Mouse (Mus musculus) kidney, adult 18-20 months (tissue): Measurements from ENCODE around the gene Prdm11.

Experiments used
- DNase-seq: peaks from one replicate; pipeline ENCODE4 v3.0.0; 2021

Prdm11 gene

DNA sequence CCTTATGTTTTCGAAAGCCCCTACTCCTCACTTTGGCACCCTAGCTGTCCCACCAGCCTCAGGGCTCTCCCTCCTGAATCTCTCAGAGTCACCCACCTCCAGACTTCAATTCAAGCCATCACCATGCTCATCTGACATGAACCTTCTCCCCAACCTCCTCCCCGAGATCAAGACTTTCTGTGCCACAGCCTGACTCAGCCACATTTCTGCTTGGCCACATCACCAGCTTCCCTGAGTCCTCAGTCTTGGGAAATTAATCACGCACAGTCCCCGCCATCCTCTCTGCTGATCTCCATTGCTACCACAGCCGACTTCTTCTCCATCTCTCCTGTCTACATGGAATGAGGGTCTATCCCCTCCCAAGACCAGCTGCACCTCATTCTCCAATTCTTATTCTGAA is 34.5 kb downstream of the Prdm11 start:
- no peak for DNase-seq

DNA sequence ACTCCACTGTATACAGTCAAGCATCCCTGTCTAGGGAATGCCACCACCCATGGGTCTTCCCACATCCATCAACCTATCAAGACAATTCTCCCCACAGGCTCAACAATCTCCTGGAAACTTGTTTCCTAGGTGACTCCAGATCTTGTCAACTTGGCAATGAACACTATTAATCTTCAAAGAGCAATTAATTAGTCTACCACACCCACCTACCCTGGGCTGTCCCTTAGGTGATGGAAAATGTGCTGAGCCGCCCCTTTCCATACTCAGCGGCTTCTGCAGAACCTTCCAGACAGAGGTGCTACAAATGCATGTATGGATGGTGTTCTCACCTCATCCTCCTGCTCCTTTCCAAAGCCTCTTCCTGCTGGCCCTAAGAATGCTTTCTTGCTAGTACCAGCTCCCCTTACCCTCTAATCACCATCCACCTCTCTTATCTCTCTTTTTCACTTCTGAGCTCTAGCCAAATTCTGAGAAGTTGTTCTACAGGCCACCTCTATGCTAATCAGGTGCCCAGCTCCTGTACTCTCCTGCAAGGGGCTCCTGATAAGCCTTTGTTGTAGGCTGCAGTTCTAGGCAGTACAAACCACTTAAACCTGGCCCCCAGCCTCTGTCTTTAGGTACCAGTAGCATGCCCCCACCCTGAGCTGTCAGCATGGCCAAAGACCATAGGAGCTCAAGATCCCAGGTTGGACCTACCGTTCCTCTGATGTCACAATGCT is 37.8 kb downstream of the Prdm11 start:
- DNase-seq = no peak

DNA sequence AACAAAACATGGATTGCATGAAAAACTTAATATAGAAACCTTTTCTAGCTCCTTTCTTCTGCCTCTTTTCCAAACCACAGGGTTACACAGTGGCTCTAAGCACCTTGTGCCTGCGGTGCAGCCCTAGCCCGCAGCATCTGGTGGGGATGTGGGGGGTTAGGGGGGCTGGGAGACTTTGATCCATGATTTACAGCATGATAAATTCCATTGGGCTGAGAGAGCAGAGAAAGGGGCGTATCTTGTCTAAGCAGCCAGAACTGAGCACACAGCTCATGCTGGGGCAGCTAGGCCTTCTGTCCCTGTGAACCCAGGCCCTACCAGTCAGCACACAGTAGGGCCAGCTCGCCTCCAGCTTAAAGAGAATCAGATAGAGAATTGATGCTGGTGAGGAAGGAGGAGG is 40.9 kb downstream of the Prdm11 start:
- DNase-seq = no peak

DNA sequence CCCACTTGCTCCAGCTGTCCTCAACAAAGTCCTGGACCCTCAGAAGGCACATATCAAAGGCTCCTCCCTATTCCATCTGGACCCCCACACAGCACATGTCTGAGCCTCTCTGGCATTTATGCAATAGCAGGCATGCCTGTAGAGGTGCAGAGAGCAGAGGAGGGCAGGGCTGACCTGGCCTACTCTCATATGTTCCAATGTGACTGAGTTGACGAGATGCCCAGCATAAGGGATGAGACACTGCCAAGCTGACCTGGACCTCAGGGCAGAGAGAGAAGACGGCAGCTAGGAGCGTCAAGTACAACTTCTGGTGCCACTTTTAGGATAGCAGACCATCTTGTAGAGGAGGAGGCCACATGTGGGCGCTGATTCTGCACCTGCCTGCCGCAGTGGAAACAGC is 54.0 kb downstream of the Prdm11 start:
- no peak for DNase-seq

DNA sequence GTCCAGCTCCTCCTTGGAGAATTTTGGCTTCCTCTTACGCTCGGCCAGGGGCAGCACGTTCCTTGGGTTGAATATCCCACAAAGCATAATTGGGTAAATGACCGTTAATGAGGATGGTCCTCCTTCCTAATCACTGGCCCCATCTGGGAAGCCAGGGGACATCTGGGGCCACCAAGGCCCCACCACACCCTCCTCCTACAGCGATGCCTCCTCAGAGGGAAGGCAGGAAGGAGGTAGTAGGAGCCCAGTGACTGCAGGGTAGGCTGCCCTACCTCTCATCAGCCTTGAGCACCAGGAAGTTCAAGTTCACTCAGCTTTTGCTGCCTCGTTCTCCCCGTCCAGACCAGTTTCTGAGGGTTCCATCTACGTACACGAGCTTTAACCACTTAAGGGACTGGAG is 56.4 kb downstream of the Prdm11 start:
- no peak for DNase-seq

DNA sequence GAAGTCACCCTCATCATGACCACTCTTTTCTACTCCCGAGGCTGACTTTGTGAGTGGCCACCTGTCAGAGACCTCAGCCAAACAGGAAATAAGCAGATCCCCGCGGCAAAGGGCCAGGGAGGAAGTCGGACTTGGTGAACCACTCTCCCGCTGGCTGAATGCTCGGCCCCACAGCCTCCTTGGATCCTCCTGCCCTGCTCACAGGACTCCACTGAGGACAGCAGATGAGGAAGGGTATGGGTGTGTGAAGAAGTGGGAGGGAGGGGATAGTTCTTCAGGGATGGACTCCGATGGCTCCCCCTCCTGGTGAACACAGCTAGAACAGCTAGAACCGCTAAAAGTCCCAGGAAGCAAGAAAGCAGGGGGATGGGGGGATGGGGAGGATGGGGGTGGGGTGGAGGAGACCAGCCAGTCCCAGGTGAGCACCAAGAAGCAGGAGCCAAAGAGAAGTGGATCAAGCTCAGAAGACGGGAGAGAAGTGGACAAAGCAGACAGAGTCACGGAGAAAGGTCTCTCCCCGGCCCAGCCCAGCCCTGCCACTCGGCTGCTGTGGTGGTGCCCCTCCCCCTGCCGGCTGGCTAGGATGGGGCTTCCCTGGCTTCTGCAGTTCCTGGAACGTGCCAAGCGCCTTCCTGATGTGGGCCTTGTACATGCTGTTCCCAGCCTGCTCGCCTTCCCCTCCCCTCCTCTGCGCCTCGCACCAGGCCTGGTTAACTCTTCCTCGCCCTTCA is 57.9 kb downstream of the Prdm11 start:
- peak; percentile 71 for DNase-seq

DNA sequence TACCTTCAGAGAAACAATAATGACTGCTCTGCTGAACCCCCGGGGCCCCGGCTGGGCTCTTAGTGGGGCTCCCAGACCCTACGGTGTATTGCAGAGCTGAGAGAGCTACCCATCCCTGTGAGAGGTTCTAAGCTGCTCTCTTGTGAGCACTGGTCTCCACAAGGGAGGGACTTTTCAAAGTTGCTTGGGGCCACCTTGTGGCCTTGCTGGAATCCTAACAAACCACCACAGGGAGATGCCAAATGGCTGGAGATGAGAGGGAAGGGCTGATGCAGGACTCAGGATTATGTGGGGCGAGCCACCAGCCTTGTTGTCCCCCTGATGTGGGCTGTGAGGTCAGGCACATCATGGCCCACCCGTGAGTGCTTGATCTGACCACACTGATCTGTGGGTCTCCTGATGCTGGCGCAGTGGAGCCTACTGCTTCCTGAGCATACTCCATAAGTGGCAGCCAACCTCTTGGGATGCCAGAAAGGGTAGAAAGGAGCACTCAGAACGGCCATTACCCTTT is 58.8 kb downstream of the Prdm11 start:
- DNase-seq = no peak

DNA sequence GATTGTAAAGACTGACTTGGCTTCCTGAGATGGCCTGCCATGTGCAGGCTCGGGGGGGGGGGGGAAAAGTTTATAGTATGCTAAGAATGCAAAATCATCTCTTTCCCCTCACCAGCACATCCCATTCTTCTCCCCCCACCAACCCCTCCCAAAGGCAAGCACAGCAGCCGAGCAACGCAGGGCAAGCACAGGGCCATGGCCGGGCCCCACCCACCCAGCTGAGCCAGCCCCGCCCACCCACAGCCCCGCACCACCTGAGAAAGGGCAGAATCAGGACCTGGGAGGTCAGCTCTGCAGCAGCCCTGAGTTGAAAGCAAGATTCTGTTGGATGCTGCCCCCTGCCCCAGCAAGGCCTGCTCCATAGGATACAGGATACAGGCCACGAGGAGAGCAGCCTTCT is 60.4 kb downstream of the Prdm11 start:
- DNase-seq = no peak

DNA sequence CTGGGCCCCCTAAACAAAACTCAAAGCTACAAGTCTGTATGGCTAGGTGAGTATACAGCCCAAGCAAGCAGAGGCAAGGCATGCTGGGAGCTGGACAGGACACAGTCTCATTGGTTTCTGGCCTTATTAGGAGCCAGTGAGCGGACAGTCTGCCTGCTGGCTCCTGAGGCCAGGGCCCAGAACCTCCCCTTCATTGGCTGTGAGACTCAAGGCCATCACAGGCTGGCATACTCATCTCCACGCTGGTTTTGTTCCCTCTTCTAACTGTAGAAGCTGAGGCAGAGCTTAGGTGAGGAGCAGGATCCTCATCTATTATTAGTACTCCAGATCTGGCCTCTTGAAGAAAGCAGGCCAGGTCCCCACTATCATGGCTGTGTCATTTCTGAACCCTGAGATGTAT is 60.8 kb downstream of the Prdm11 start:
- no peak for DNase-seq

DNA sequence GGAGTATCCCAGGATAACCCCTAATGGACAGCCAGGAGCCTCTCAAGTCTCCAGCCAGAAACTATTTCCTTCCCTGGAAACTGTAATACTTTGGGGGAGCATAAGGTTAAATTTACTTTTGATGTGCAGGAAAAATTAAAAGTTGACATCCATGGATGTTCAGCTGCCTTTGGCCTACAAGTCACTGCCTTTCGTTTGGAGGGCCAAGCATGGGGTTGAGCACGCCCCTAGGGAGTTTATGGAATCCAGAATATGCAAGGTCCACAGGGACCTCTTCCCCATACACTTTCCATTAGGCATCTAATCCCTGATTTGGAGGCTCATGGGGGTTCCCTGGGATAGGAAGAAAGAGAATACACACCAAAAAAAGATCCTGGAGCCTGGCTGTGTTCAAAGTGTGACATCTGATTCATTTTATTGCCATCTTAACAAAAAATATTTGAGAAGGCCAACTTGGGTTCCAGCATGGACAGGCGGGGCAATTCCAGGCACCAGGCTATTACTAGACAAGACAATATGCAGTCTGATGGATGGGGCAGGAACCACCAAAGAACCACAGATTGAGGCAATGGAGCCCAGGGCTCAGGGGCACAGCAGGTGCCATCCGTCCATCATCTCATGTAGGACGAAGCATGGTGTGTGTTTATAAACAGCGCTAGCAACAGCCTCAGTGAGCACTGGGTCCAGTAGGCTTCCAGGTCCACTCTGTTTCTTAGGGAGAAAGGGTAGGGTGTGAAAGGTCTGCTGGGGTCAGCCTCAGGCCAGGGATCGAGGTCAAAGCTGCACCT is 61.5 kb downstream of the Prdm11 start:
- no peak for DNase-seq

DNA sequence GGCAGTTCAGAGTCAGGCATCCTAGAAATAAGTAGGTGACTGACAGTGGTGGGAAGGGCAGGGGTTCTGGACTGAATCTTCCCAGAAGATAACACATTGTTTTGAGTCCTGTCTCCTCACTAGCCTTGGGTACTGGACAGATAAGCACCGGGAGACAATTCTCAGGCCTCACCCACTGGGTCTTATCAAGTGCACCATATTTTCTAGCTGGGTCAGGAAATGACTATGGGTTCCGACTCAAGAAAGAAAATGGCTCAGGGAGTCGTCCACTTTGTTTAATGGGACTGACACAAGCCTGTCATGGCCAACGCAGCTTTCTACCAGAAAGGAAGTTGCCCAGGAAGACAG is 62.7 kb downstream of the Prdm11 start:
- no peak for DNase-seq

DNA sequence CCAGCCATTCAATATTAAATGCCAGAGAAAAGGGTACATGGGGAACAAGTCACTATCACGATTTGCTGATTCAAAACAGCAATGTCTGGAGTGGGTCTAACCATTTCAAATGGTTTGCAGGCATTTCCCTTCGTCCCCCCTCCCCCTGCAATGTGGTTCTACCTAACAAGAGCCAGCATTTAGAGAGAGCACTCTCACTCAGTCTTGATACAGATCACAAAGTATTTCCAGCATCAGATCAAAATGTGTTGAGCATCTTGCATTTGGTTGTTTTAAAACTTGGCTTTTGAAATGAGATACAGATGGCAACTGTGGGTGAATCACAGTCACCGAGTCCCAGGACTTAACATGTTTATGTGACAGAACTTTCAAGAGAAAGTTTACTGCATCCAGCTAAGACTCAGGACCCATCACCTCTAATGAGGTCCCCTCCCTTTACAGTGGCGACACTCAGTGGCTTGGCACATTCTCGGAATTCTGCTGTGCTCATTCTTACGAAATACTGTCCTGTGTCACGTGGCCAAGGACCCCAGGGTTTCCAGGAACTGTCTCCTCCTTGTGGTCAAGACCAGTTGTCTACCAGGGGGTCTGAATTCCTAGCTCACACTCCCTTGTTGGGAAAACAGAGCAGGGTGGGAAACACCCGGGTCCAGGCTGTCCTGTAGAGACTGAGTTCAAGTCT is 63.2 kb downstream of the Prdm11 start:
- DNase-seq = no peak

DNA sequence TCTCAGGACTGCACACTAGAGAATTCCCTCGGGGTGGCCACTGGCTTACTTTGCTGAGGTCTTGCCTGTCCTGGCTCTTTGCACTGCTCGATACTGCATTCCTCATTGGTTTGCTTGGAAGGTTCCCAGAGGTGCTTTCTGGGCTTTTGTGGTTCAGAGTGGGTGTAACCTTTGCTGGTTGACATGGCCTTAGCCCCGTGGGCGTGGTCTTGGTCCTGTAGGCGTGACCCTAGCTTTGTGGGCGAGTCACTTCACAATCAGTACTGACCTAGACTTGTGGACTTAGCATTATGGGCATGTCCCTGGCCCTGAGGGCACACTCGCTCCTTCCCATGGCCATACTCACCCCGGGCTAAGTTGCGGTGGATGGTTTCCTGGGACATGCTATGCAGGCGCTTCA is 65.8 kb downstream of the Prdm11 start:
- no peak for DNase-seq

DNA sequence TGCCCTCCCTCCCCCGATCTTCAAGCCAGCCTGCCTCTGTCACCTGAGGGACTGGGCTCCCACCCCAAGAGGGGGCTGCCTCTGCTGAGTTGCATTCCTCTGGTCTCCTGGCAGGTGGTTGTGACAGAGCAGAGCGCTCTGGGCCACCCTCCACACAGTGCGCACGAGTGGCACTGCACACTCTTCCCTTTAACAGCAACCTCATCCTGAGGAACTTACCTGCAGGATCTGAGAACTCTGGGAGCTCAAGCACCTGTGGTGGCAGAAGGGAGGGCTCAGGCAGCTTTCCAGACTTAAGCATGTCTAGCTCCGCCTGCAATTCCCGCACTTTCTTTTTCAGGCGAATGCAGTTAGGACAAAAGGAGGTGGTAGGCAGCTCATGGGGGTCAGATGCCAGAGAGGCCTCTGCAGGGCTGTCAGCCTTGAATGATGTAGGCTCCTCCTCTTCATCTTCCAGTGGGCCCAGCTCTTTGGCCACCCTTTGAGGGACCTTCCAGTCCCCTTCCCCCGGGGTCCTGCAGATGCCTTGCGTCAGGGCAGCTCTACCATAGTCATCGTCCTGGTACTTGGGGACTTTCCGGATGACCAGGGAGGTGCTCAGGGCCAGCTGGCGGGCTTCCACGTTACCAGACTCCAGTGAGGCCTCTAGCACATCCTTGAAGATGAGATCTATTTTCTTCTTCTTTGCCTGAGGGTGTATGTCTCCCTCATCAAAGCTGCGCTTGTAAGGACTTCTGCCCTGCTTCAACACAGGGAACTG is 70.8 kb downstream of the Prdm11 start:
- no peak for DNase-seq

DNA sequence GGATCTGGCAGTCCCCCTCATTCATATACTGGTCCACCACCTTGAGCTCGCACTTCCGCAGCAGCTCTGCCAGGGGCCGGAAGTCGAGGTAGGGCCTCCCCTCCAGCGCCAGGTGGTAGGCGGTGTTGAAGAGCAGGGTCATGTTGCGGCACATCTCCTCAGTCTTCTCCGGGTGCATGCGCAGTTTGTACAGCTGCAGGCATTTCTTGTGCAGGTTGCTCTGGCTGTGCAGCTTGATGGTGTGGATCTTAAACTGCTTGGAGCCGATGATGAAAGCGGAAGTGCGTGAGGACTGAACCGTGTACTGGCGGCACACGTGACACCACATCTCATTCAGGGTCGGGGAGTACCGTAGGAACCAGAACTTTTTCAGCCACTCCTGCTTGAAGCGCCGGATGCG is 72.3 kb downstream of the Prdm11 start:
- DNase-seq = no peak

DNA sequence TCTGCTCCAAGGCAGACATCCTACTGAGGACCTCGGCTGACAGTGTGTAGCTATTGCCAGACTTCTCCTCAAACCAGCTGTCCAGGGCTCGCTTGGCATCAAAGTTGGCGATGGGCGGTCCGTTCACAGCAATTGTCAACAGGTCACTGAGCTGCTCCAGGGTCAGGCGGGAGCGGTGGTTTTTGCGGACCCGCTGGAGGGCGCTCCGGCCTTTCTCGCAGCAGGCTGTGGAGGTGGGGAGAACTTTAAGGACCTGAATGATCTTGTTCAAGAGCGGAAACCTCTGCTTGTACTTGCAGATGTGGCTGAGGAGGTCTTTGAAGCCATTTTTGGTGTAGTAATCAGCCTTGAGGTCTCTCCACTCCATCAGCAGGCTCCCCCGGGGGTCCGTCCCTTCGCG is 73.9 kb downstream of the Prdm11 start:
- no peak for DNase-seq

DNA sequence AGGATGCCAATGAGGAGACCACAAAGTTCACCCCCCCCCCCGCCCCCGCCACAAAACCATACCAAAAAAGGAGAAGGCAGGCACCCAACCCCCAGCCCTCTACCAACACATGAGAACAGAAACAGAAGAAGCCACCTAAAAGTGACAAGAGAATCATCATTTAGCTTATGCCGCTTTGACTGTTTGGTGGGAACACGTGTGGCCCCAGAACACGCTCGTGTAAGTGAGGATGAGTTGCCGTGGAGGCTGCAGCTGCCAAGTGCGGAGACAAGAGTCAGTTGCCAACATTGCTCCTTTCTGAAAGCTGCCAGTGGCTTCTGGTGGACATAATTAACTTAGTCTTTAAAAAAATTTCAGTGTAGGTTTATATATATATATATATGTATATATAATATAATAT is 74.4 kb downstream of the Prdm11 start:
- no peak for DNase-seq

DNA sequence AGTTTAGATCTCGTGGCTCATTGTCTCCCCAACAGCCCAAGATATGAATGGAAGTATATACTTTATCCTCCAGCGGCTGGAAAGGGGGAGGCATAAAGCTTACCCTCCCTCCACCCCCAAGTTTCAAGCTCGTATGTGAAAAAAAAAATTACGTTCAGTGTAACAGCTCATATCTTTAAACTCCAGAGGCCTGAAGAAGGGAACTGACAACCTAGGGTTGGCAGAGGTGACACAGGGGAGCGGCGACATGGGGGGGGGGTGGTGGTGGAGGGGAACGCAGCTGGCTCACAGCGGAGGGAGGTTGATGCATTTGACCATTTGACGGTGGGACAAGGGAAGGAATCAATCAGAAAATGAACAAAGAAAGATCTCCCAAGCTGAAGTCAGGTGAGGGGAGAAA is 74.9 kb downstream of the Prdm11 start:
- DNase-seq = no peak

DNA sequence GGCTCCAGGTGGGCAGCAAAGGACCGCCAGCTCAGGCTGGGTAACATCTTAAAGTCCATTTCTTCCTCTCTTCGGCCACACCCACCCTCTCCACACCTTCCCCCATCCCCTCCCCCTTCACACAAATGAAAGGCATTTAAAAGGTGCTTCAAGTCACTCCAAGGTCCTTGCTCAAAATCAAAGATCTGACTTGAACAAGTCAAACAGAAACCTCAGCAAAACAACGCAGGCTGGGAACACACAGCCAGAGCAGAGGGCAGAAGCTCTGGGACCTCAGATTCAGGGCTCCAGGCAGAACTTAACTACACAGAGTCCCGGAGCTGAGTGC is 78.2 kb downstream of the Prdm11 start:
- no peak for DNase-seq

DNA sequence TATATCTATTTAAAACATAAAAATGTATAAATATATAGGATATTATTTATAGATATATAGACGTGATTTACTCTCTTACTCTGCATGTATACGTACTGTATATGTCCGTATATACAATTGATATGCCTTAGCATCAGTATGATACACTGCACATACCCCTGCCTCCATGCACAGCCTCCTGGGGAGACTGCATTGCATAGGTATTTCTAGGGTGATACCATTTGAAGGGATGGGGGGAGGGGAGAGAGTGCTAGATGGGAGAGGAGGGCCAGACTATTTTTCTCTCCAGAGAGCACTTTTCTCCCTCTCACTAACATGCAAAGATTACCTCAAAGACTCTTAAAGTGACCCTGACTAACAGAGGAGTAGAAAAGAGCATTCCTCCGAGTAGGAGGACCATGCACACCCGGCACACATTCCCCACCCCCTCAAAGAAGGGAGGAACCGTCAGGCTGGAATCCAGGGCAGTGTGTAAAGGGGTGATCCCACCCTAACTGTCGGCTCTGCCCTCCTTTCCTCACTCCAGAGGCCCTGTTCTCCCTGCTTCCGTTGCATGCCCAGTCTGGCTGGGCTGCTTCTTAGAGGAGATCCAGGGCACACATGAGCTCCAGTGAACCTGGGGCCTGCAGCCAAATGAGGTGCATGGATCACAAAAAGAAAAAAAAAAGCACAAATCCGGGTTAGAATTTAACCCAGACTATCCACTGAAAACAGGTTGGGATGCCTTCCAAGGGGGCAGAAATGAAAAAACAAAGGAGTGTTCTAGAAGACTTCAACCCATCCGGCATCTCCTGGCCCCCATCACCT is 78.7 kb downstream of the Prdm11 start:
- peak; percentile 62 for DNase-seq

DNA sequence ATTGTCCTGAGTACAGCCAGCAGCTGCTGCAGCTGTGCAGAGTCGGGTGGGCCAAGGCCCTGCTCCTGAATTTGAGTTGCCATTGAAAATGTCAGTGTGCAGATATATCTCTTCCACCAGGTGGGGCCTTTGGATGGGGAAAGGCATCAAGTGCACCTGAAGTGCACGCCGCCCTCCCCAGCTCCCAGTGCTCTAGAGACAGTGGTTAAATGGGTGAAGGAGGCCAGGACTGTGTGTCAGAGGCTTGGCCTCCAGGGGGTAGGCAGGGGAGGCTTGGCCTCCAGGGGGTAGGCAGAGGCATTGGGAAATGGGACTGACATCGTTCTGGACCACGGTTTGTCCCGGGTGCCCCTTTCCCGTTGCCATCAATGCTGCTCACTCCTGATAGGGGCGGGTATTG is 79.7 kb downstream of the Prdm11 start:
- DNase-seq = no peak

DNA sequence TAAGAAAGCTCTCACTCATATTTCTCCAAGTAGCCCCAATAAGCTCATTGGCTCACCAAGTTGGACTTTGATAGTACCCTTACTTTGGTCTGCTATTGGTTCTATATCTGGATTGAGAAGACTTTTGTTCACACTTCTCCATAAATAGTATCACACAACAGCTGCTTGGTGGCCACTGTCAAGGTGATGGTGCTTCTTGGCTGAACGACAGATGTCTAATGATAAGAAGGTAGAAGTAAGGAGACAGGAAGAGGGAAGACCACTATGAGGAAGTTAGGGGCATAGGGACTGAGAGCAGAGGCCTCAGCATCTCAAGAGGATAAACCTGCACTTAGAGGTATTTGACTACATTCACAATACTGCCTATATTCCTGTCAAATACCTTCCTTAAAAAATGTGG is 81.6 kb downstream of the Prdm11 start:
- no peak for DNase-seq
